ENCODE assay signal across 9 mouse cellular contexts in genomic region chr19:24134144-24134911, GRCm38 (mm10).
A peak's percentile ranks its signal among the peaks of the same experiment; 100 is the strongest.
DNase-seq lines count a peak whose midpoint lies in the region; ATAC-seq lines count a peak whose summit lies in the region.
"Had no signal": no experiment of that assay in that cellular context is flagged by ENCODE, and none has a peak within 500 bp of the region (broad histone marks: within the 10 kb centered on the region; RNA-seq: fewer than 3 reads in every experiment).

No protein-coding gene starts in this region.

- H3K27ac ChIP-seq in heart, embryonic 10.5 days, result peak overlapping the region; percentile 42; the same call in 1 of the 2 replicates
- H3K27ac ChIP-seq in hindbrain, embryonic 12.5 days, result no peak overlapping the region
- H3K27ac ChIP-seq in midbrain, embryonic 13.5 days, result no peak overlapping the region

- no peaks in the 10 kb centered on the region for H3K27me3 ChIP-seq in heart, embryonic 10.5 days (ENCODE audit: insufficient read depth, poor library complexity, severe bottlenecking)
- H3K27me3 ChIP-seq in hindbrain, embryonic 12.5 days, result no peaks in the 10 kb centered on the region
- H3K27me3 ChIP-seq in midbrain, embryonic 13.5 days, result no peaks in the 10 kb centered on the region

- DNase-seq in heart, embryonic 10.5 days (ENCODE audit: low spot score), result no peak
- DNase-seq in heart, postnatal 4 days, result no peak
- DNase-seq in embryo, embryonic 11 days, result peak; percentile 67
- DNase-seq in layer of hippocampus, adult 11-12 months (ENCODE audit: low spot score), result no peak
- no peak for DNase-seq in MN1 (ENCODE audit: low spot score)
- DNase-seq: kidney, postnatal 36 days had no signal

- H3K4me3 ChIP-seq in heart, embryonic 10.5 days, result peak overlapping the region; percentile 37; the same call in 1 of the 2 replicates
- peak overlapping the region; percentile 24 for H3K4me3 ChIP-seq in hindbrain, embryonic 12.5 days
- H3K4me3 ChIP-seq in midbrain, embryonic 13.5 days (replicated peaks), result peak overlapping the region; percentile 37

- no peak overlapping the region for H3K9ac ChIP-seq in hindbrain, embryonic 12.5 days
- peak overlapping the region; percentile 50; the same call in 1 of the 2 replicates for H3K9ac ChIP-seq in midbrain, embryonic 13.5 days (replicated peaks)

- H3K36me3 ChIP-seq in heart, embryonic 10.5 days, result peaks cover 64% of the 10 kb centered on the region
- H3K36me3 ChIP-seq in hindbrain, embryonic 12.5 days, result peaks cover 25% of the 10 kb centered on the region
- H3K36me3 ChIP-seq in midbrain, embryonic 13.5 days, result peaks cover 35% of the 10 kb centered on the region

- H3K4me1 ChIP-seq in heart, embryonic 10.5 days, result peaks cover 13% of the 10 kb centered on the region
- peaks cover 5% of the 10 kb centered on the region; the same call in 1 of the 2 replicates for H3K4me1 ChIP-seq in hindbrain, embryonic 12.5 days
- peaks cover 13% of the 10 kb centered on the region for H3K4me1 ChIP-seq in midbrain, embryonic 13.5 days (replicated peaks)

- ATAC-seq in hindbrain, embryonic 12.5 days (ENCODE audit: low FRiP score), result peak; percentile 53; the same call in 1 of the 2 replicates
- ATAC-seq in midbrain, embryonic 13.5 days, result peak; percentile 68
- no peak for ATAC-seq in inflammation-experienced regulatory T-cells, adult 6 months

- H3K9me3 ChIP-seq in heart, embryonic 10.5 days, result no peaks in the 10 kb centered on the region
- no peaks in the 10 kb centered on the region for H3K9me3 ChIP-seq in hindbrain, embryonic 12.5 days (replicated peaks)
- H3K9me3 ChIP-seq in midbrain, embryonic 13.5 days, result no peaks in the 10 kb centered on the region

- 69% methylated on average over 16 of the region's 16 CpGs for WGBS in heart, embryonic 10.5 days
- 74% methylated on average over 16 of the region's 16 CpGs for WGBS in hindbrain, embryonic 12.5 days
- 74% methylated on average over 16 of the region's 16 CpGs for WGBS in midbrain, embryonic 13.5 days

- H3K4me2 ChIP-seq in hindbrain, embryonic 12.5 days (replicated peaks), result peak overlapping the region; percentile 45
- H3K4me2 ChIP-seq in midbrain, embryonic 13.5 days (replicated peaks), result peak overlapping the region; percentile 47
